Mouse (Mus musculus) hindbrain, embryonic 16.5 days (tissue): Measurements from ENCODE around the gene Fam189a2. TPM values are rescaled to one million over a fixed set of nuclear protein-coding genes. Genes with fewer than 3 reads are reported as not detected.

ENCODE experiments used
- ATAC-seq: fragments of 200-750 bp; cut with Nextera tagmentation; 2 replicates; pipeline ENCODE4 v1.8.0; 2017; ENCODE audit warnings: moderate TSS enrichment, moderate library complexity
- H3K27ac ChIP-seq: fragments of 300-500 bp; sonication (generic); 2 replicates; pipeline ENCODE4 v1.5.1; 2014; ENCODE audit warnings: low read depth, mild to moderate bottlenecking, control low read depth, low read length, moderate library complexity
- H3K27me3 ChIP-seq: fragments of 300-500 bp; sonication (generic); replicated peaks from 2 replicates; pipeline ENCODE4 v1.6.1; 2014; ENCODE audit warnings: low read length; ENCODE audit not compliant: control insufficient read depth, insufficient read depth
- H3K36me3 ChIP-seq: fragments of 300-500 bp; sonication (generic); 2 replicates; pipeline ENCODE4 v1.6.1; 2014; ENCODE audit warnings: mild to moderate bottlenecking, low read length, moderate library complexity, mixed read lengths; ENCODE audit not compliant: control insufficient read depth, insufficient read depth
- H3K4me1 ChIP-seq: fragments of 300-500 bp; sonication (generic); 2 replicates; pipeline ENCODE4 v1.6.1; 2014; ENCODE audit warnings: low read depth, low read length; ENCODE audit not compliant: control insufficient read depth, insufficient read depth
- H3K4me2 ChIP-seq: fragments of 300-500 bp; sonication (generic); 2 replicates; pipeline ENCODE4 v1.6.1; 2014; ENCODE audit warnings: mild to moderate bottlenecking, low read length, control low read depth, moderate library complexity
- H3K4me3 ChIP-seq: fragments of 300-500 bp; sonication (generic); 2 replicates; pipeline ENCODE4 v1.5.1; 2014; ENCODE audit warnings: mild to moderate bottlenecking, low read length, control low read depth, moderate library complexity
- H3K9ac ChIP-seq: fragments of 300-500 bp; sonication (generic); 2 replicates; pipeline ENCODE4 v1.6.1; 2014; ENCODE audit warnings: low read depth, mild to moderate bottlenecking, control low read depth, low read length, moderate library complexity
- H3K9me3 ChIP-seq: fragments of 300-500 bp; sonication (generic); 2 replicates; pipeline ENCODE4 v1.6.1; 2014; ENCODE audit warnings: mild to moderate bottlenecking, low read length, moderate library complexity; ENCODE audit not compliant: control insufficient read depth
- WGBS: fragments of 180-500 bp; shearing (Covaris S2); extraction: QIAGEN DNeasy Blood & Tissue Kit; methylation state at CpG from one replicate; pipeline ENCODE4 v1.1.7; 2014; 5-methylcytosine and 5-hydroxymethylcytosine counted together
- polyA plus RNA-seq: library from polyadenylated mRNA; unstranded; fragments of >200 nt; fragmentation: Nextera tagmentation; extraction: Ambion mirVana; gene quantifications from 2 replicates; pipeline ENCODE4 v1.2.1, GENCODE M21; 2015

The Fam189a2 gene
- 1.4 and 2.7 TPM in 2 replicates for polyA plus RNA-seq

DNA sequence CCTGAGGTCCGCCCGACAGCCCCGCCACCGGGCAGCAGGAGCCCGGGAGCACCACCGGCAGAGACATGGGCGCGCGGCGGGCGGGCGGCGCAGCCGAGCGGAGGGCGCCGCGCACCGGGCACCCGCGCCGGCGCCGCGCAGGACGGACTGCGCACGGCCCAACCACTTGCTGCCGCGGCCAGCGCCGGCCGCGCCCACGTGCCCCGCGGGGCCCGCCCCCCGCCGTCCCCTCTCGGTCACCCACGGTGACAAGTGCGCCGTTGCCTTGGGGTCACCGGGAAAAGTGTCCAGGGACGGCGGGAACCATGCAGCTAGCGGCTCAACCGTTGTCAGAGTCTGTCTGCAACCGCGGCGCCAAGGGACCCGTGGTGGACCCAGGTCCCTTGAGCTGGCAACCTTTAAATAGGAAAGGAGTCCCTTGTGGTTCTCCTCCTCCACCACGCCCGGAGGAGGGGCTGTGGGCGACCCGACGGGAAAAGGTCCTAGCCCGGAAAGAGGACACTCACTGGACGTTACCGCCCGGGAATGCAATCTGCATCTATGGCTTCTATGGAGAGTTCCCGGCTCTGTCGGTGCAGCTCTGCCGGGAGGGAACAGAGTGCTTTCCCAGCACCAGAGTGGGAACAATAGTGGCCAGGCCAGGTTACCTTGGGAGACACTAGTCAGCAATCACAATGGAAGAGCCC lies at the start of gene Fam189a2:
Fam189a2 (minus strand) TSS at position 149 of the 686 bp plus-strand sequence.
- Histone ChIP-seq H3K9ac (peak within 1 kb of the TSS; percentile 90), H3K36me3 (no peaks in the 10 kb centered on the region), H3K27ac (peak within 1 kb of the TSS; percentile 81), H3K27me3 (no peaks in the 10 kb centered on the region; the same call in 1 of the 2 replicates), H3K4me3 (peak within 1 kb of the TSS; percentile 89), H3K4me1 (peaks cover 12% of the 10 kb centered on the region), H3K9me3 (no peaks in the 10 kb centered on the region), H3K4me2 (peak within 1 kb of the TSS; percentile 86)
- WGBS = under 1% methylated on average over 63 of the region's 65 CpGs
- ATAC-seq = peak; percentile 93

DNA sequence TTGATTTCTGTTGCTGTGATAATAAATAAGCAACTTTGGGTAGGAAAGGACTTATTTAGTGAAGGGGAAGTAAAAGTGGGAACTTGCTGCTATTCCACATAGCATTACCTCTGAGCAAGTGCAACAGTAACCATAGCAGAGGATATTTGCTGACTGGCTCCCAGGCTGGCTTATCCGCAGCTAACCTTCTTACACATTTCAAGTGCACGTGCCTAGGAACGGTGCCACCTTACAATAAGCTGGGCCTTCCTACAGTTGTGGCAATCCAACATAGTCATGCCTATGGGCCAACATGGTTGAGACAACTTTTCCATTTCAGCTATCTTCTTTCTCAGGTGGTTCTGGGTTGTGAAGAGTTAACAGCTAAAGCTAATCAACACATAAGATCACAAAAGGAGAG lies 46.8 kb upstream of the Fam189a2 start:
- H3K4me3 ChIP-seq = no peak overlapping the region
- H3K36me3 ChIP-seq = no peaks in the 10 kb centered on the region
- no peak overlapping the region for H3K27ac ChIP-seq
- WGBS = 89% methylated on average over 3 of the region's 3 CpGs
- H3K4me2 ChIP-seq = no peak overlapping the region
- no peak overlapping the region for H3K9ac ChIP-seq
- H3K4me1 ChIP-seq = no peaks in the 10 kb centered on the region
- no peak for ATAC-seq
- H3K9me3 ChIP-seq = peaks cover 4% of the 10 kb centered on the region; the same call in 1 of the 2 replicates
- no peaks in the 10 kb centered on the region for H3K27me3 ChIP-seq

DNA sequence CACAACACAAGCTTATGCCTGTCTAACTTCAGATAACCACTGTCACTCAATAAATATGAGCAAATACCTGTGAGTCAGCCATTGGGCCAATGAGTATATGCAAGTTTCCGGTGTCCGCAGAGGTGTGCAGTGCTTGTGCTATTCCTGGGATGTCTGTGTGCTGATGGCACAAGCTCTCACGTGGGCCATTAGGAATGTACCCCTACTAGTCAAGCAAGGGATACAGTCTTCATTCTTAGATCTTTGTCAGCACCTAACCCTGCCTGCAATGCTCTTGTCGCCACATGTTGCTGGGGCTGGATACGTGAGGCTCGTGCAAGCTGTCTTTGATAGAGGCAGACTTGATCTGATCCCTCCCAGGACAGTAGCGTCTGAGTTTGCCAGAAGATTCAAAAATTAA lies 45.7 kb upstream of the Fam189a2 start:
- no peaks in the 10 kb centered on the region for H3K36me3 ChIP-seq
- no peak overlapping the region for H3K4me2 ChIP-seq
- H3K4me3 ChIP-seq = no peak overlapping the region
- no peak for ATAC-seq
- no peaks in the 10 kb centered on the region for H3K27me3 ChIP-seq
- no peak overlapping the region for H3K27ac ChIP-seq
- no peak overlapping the region for H3K9ac ChIP-seq
- peaks cover 4% of the 10 kb centered on the region; the same call in 1 of the 2 replicates for H3K9me3 ChIP-seq
- no peaks in the 10 kb centered on the region for H3K4me1 ChIP-seq
- WGBS = 91% methylated on average over 7 of the region's 7 CpGs

DNA sequence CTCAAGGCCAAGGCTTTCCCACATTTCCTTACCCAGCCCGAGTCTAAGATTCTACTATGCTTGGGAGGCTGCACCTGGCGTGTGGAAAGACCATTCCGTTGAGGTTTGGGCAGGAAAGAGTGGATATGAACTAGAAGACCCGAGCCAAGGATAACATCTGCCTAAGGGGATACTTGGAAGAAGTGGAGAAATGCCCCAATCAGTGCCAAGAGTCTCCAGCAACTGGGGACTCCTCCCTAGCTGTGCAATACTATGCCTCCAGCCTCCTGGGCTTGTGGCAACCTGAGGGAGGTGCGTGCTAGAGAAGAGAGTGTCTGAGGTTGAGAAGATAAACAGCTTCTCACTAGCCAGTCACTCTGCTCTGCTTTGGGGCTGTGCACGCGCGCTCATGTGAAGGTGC lies 45.1 kb upstream of the Fam189a2 start:
- 87% methylated on average over 8 of the region's 8 CpGs for WGBS
- no peaks in the 10 kb centered on the region for H3K4me1 ChIP-seq

DNA sequence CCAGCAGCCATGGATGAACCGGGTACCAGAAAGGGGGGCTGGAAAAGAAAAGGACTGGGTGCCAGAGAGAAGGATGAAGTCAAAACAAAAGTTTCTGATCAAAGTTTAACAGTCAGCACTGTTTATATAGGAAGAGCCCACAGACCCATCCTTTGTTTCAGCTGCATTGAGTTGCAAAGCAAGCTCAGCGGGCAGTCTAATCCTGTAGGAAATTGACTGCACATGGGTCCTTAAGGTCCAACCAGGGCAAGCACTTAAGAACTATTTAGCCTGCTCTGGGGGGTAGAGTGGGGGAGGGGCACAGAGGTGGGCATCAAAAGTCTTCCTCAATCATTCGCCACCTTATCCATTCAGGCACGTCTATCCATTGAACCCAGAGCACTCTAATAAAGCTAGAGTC lies 42.3 kb upstream of the Fam189a2 start:
- H3K9ac ChIP-seq = no peak overlapping the region
- no peak overlapping the region for H3K27ac ChIP-seq
- no peaks in the 10 kb centered on the region for H3K4me1 ChIP-seq
- no peaks in the 10 kb centered on the region for H3K36me3 ChIP-seq
- no peak overlapping the region for H3K4me2 ChIP-seq
- WGBS = 47% methylated on average over 4 of the region's 4 CpGs
- no peaks in the 10 kb centered on the region for H3K27me3 ChIP-seq
- ATAC-seq = no peak
- H3K9me3 ChIP-seq = peaks cover 4% of the 10 kb centered on the region; the same call in 1 of the 2 replicates
- H3K4me3 ChIP-seq = no peak overlapping the region

More for the DNA sequence above, 45.1 kb upstream of the Fam189a2 start:
- Histone ChIP-seq H3K27me3 (no peaks in the 10 kb centered on the region), H3K9ac (no peak overlapping the region), H3K36me3 (no peaks in the 10 kb centered on the region), H3K4me2 (no peak overlapping the region), H3K9me3 (peaks cover 4% of the 10 kb centered on the region; the same call in 1 of the 2 replicates), H3K27ac (no peak overlapping the region), H3K4me3 (no peak overlapping the region)
- ATAC-seq = no peak

DNA sequence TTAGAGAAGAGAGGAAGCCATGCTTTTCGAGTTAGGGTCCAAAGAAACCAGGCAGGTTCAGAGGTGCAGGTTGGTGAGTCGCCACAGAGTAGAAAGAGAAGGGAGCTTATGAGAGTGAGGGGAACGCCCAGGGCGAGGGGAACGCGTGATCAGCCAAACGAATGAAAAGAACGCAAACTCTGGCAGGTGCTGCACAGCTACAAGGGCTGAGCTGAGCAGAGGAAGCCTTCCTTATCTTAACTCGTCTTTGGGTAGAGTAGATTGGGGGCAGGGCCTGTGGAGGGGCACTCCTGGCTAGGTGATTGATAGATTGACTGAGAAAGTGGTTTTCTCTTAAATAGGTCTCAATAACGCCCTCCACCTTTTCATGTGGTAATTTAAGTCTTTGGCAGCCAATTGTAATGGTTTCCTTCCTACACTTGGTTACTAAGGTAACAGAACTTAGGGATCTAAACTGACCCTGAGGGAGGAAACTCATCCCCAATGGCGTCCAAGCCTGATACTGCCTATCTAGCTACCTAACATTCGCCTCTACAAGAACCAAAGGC lies 33.6 kb upstream of the Fam189a2 start:
- no peak for ATAC-seq
- no peaks in the 10 kb centered on the region for H3K9me3 ChIP-seq
- no peak overlapping the region for H3K4me3 ChIP-seq

DNA sequence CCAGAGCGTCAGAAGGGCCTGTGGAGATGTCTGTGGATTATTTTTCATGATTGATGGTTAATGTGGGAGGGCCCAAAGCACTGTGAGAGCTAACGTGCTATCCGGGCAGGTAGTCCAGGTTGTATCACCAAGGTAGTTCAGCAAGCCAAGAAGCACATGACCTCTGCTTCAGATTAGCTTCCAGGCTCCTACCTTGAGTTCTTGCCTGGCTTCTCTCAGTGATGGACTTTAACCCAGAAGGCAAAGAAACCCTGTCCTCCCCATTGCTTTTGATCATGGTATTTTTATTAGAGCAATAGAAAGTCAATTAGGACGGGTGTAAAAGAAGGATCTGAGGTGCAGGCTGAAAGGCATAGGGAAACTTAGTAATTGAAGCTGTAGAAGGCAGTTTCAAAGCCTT lies 32.8 kb upstream of the Fam189a2 start:
- no peak for ATAC-seq
- H3K4me3 ChIP-seq = no peak overlapping the region
- H3K4me1 ChIP-seq = no peaks in the 10 kb centered on the region
- no peak overlapping the region for H3K9ac ChIP-seq
- no peaks in the 10 kb centered on the region for H3K27me3 ChIP-seq
- no peak overlapping the region for H3K4me2 ChIP-seq
- 85% methylated on average over 4 of the region's 4 CpGs for WGBS
- H3K36me3 ChIP-seq = no peaks in the 10 kb centered on the region
- H3K27ac ChIP-seq = no peak overlapping the region
- no peaks in the 10 kb centered on the region for H3K9me3 ChIP-seq

More for the DNA sequence above, 33.6 kb upstream of the Fam189a2 start:
- Histone ChIP-seq H3K36me3 (no peaks in the 10 kb centered on the region), H3K27ac (no peak overlapping the region), H3K4me1 (no peaks in the 10 kb centered on the region), H3K27me3 (no peaks in the 10 kb centered on the region), H3K9ac (no peak overlapping the region), H3K4me2 (no peak overlapping the region)
- 57% methylated on average over 12 of the region's 12 CpGs for WGBS

DNA sequence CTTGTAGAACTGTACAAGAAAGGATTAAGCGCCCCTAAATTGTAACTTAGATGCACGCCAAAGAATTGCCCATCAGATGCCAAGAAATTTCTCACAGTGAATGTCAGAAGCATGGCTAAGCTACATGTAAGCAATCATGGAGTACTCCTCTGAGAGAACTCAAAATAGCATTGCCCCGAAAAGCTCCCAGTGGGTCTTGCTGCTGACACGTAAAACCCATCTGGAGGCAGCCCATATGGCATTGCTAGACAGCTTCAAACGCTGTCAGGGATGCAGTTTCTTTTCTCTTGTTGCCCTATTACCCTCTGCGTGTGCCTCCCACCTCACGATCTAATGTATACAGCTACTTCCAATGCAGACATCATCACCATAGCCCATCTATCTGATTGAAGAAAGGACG lies 28.0 kb upstream of the Fam189a2 start:
- 69% methylated on average over 8 of the region's 8 CpGs for WGBS
- H3K4me3 ChIP-seq = no peak overlapping the region
- no peak overlapping the region for H3K4me2 ChIP-seq
- no peak for ATAC-seq
- H3K9ac ChIP-seq = no peak overlapping the region
- no peaks in the 10 kb centered on the region for H3K9me3 ChIP-seq
- H3K27ac ChIP-seq = no peak overlapping the region
- no peaks in the 10 kb centered on the region for H3K4me1 ChIP-seq
- H3K36me3 ChIP-seq = no peaks in the 10 kb centered on the region
- H3K27me3 ChIP-seq = no peaks in the 10 kb centered on the region

DNA sequence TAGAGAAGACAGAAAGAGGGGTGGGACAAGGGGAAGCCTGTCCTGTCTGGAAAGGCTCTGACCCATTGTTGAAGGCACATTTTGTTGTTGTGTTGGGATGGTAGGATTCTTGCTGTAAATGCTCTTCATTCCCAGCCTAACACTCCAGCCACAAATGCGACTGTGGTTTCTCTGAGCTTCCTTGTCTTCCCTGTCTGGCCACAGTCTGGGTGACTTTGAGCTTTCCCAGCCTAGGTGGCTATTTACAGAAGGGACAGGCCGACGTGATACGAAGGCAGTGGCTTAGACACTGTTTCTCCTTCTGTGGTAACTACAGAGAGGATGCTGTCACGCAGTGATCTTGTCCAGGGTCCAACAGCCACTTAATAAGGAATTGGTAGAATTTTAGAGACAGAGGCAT lies 27.2 kb upstream of the Fam189a2 start:
- no peaks in the 10 kb centered on the region for H3K4me1 ChIP-seq
- ATAC-seq = no peak
- no peaks in the 10 kb centered on the region for H3K9me3 ChIP-seq
- H3K27me3 ChIP-seq = no peaks in the 10 kb centered on the region
- H3K27ac ChIP-seq = no peak overlapping the region
- WGBS = 90% methylated on average over 5 of the region's 5 CpGs
- H3K36me3 ChIP-seq = no peaks in the 10 kb centered on the region
- H3K4me2 ChIP-seq = no peak overlapping the region
- no peak overlapping the region for H3K9ac ChIP-seq
- H3K4me3 ChIP-seq = no peak overlapping the region
